Mouse (Mus musculus) kidney, embryonic 16.5 days (tissue): ENCODE results near the gene Gab2. TPM values are rescaled to one million over a fixed set of nuclear protein-coding genes. Genes with fewer than 3 reads are reported as not detected.
A peak's percentile ranks its signal among the peaks of the same experiment; 100 is the strongest.
"Not testable (repeated sequence)": the region's sequence is repeated elsewhere in the genome, so short reads cannot be mapped to it uniquely, and the experiment has no call there.

Source experiments
- ATAC-seq: fragments of 200-750 bp; cut with Nextera tagmentation; 2 replicates; pipeline ENCODE4 v1.8.0; 2017; ENCODE audit warnings: moderate TSS enrichment; ENCODE audit not compliant: low FRiP score, low TSS enrichment
- H3K27ac ChIP-seq: fragments of 300-500 bp; sonication (generic); 2 replicates; pipeline ENCODE4 v1.5.1; 2014; ENCODE audit warnings: low read length
- H3K27me3 ChIP-seq: fragments of 300-500 bp; sonication (generic); 2 replicates; pipeline ENCODE4 v1.6.1; 2014; ENCODE audit warnings: low read length, control low read depth, mixed read lengths; ENCODE audit not compliant: insufficient read depth
- H3K36me3 ChIP-seq: fragments of 300-500 bp; sonication (generic); 2 replicates; pipeline ENCODE4 v1.6.1; 2014; ENCODE audit warnings: low read length, control low read depth, mixed read lengths; ENCODE audit not compliant: insufficient read depth
- H3K4me1 ChIP-seq: fragments of 300-500 bp; sonication (generic); 2 replicates; pipeline ENCODE4 v1.6.1; 2014; ENCODE audit warnings: low read length, control low read depth, mixed read lengths; ENCODE audit not compliant: insufficient read depth
- H3K4me2 ChIP-seq: fragments of 300-500 bp; sonication (generic); replicated peaks from 2 replicates; pipeline ENCODE4 v1.6.1; 2014; ENCODE audit warnings: low read depth, low read length
- H3K4me3 ChIP-seq: fragments of 300-500 bp; sonication (generic); 2 replicates; pipeline ENCODE4 v1.5.1; 2014; ENCODE audit warnings: mild to moderate bottlenecking, low read length
- H3K9ac ChIP-seq: fragments of 300-500 bp; sonication (generic); replicated peaks from 2 replicates; pipeline ENCODE4 v1.6.1; 2014; ENCODE audit warnings: low read length
- H3K9me3 ChIP-seq: fragments of 300-500 bp; sonication (generic); 2 replicates; pipeline ENCODE4 v1.6.1; 2016; ENCODE audit warnings: low read length, control low read depth
- WGBS: fragments of 180-500 bp; shearing (Covaris S2); extraction: QIAGEN DNeasy Blood & Tissue Kit; methylation state at CpG from one replicate; pipeline ENCODE4 v1.1.7; 2014; 5-methylcytosine and 5-hydroxymethylcytosine counted together
- polyA plus RNA-seq: library from polyadenylated mRNA; unstranded; fragments of >200 nt; fragmentation: Nextera tagmentation; extraction: Ambion mirVana; gene quantifications from 2 replicates; pipeline ENCODE4 v1.2.1, GENCODE M21; 2015

Gene Gab2
- polyA plus RNA-seq, 1 experiment from 2014 or later: 13.9 TPM

DNA sequence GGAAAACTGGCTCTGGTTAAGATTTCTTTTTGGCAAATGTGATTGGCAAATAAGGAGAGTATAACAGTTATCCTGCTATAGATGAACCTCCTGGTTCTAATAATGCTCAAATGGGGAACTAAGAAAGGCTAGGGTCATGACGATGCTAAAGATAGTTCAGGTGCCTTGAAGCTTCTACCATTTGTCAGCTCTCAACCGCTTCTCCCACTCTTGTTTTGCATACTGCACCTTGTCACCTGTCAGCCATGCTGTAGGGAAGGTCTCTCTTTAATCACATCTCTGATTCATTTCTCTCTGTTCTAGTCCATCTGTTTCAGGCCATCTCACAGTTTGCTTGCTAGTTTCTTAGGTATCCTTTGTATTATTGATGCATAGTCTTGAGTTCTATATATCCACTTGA is 142.4 kb downstream of the Gab2 start:
- no peak overlapping the region for H3K27ac ChIP-seq
- no peaks in the 10 kb centered on the region for H3K27me3 ChIP-seq
- H3K9me3 ChIP-seq: no peaks in the 10 kb centered on the region
- no peak overlapping the region for H3K4me3 ChIP-seq
- H3K4me1 ChIP-seq: no peaks in the 10 kb centered on the region
- no peak overlapping the region for H3K4me2 ChIP-seq
- H3K9ac ChIP-seq: no peak overlapping the region
- WGBS: 87% methylated on average over 2 of the region's 2 CpGs
- no peak for ATAC-seq
- peaks cover 10% of the 10 kb centered on the region for H3K36me3 ChIP-seq

DNA sequence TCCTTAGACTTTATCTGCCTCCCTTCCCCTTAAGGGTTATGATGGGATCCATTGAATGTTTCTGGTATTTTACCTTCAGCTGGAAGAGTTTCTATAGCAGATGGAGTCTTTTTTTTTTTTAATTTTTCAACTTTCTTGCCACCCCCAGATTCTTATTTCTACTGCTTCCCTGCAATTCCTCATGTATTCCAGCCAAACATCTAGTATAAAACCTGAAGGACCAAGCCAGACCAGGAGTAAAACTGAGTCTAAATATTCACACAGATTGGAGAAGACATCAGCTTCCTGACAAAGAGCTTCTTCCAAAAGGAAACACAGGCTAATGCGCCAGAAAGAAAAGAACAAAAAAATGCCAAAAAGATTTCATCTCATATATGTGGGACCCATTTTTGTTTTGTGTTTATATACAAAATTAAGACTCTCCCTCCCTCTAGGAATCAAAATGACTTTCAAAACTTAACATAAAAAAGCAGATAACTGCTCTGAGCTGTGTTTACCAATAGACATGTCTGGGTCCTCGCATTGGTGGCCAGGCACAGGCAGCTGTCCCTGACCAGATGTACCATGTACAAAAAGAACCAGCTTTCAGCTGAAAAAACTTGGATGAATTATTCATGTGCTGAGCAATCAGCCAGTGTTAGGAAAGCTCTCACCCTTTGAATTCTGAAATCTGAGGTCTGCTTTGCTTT is 164.0 kb downstream of the Gab2 start:
- H3K27me3 ChIP-seq: no peaks in the 10 kb centered on the region
- no peak overlapping the region for H3K4me3 ChIP-seq
- H3K9ac ChIP-seq: no peak overlapping the region
- 77% methylated on average over 2 of the region's 2 CpGs for WGBS
- H3K4me2 ChIP-seq: no peak overlapping the region
- no peak overlapping the region for H3K27ac ChIP-seq
- H3K36me3 ChIP-seq: no peaks in the 10 kb centered on the region
- H3K4me1 ChIP-seq: peaks cover 21% of the 10 kb centered on the region
- no peaks in the 10 kb centered on the region for H3K9me3 ChIP-seq
- ATAC-seq: no peak

DNA sequence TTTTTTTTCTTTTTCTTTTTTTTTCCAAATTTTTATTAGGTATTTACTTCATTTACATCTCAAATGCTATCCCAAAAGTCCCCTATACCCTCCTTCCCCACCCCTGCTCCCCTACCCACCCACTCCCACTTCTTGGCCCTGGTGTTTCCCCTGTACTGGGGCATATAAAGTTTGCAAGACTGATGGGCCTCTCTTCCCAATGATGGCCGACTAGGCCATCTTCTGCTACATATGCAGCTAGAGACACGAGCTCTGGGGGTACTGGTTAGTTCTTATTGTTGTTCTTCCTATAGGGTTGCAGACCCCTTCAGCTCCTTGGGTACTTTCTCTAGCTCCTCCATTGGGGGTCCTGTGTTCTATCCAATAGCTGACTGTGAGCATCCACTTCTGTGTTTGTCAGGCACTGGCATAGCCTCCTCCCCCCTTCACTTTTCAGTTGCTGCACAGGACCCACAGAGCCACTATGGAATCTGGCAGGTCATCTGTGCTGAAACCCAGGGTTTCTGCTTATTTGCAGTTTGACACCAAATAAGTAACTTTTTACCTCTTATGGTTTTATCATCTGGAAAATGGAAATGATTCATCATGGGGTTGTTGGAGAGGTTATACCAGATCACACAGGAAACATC is 164.7 kb downstream of the Gab2 start:
- not testable (repeated sequence) for H3K27ac ChIP-seq, H3K9ac ChIP-seq, H3K9me3 ChIP-seq, H3K27me3 ChIP-seq, H3K36me3 ChIP-seq, H3K4me3 ChIP-seq, ATAC-seq, H3K4me2 ChIP-seq
- 73% methylated on average over 2 of the region's 2 CpGs for WGBS
- H3K4me1 ChIP-seq: peaks cover 21% of the 10 kb centered on the region

DNA sequence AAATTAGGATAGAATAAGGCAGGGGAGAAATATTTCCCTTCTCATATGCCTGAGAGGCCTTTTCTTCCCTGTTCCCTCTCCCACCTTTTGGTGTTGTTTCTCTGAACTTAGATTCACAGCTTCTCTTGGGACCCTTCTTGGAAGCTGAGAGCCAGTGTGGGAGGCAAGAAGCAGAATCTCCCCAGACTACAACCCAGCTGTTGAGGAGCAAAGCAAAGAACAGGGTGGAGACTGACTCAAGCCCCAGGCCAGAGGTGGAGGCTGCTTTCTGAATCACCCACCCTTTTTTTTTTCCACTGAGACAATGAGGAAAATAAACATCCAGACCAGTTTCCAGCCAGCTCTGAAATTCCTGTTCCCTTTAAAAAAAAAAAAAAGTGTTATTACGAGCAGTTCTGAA is 166.3 kb downstream of the Gab2 start:
- peak overlapping the region; percentile 38; the same call in 1 of the 2 replicates for H3K9ac ChIP-seq
- H3K4me3 ChIP-seq: no peak overlapping the region
- peak overlapping the region; percentile 79 for H3K27ac ChIP-seq
- H3K4me2 ChIP-seq: no peak overlapping the region
- peaks cover 21% of the 10 kb centered on the region for H3K4me1 ChIP-seq
- H3K27me3 ChIP-seq: no peaks in the 10 kb centered on the region
- H3K9me3 ChIP-seq: no peaks in the 10 kb centered on the region
- H3K36me3 ChIP-seq: no peaks in the 10 kb centered on the region
- peak; percentile 76 for ATAC-seq
- WGBS: 16% methylated on average over 1 of the region's 1 CpGs

DNA sequence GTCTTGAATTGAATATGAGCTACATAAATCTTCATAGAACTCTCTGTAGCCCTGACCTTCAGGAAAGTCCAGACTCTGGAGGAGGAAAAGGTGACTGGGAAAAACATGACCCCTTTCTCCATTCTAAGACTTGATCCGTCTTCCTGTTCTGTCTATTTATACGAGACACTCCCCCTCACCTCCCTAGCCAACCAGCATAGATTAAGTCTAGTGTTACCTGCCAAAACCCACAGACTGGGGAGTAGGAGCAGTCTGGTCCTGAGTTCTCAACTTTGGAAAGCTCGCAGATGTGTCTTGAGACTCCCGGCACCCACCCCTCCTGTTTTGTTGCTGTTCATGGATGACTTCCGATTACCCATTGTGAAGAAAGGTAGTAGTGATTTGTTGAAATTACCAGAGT is 166.8 kb downstream of the Gab2 start:
- H3K27ac ChIP-seq: peak overlapping the region; percentile 28; the same call in 1 of the 2 replicates
- H3K9ac ChIP-seq: no peak overlapping the region
- peaks cover 21% of the 10 kb centered on the region for H3K4me1 ChIP-seq
- ATAC-seq: peak; percentile 92
- no peaks in the 10 kb centered on the region for H3K36me3 ChIP-seq
- H3K9me3 ChIP-seq: no peaks in the 10 kb centered on the region
- H3K27me3 ChIP-seq: no peaks in the 10 kb centered on the region
- WGBS: 26% methylated on average over 5 of the region's 5 CpGs
- no peak overlapping the region for H3K4me2 ChIP-seq
- no peak overlapping the region for H3K4me3 ChIP-seq

DNA sequence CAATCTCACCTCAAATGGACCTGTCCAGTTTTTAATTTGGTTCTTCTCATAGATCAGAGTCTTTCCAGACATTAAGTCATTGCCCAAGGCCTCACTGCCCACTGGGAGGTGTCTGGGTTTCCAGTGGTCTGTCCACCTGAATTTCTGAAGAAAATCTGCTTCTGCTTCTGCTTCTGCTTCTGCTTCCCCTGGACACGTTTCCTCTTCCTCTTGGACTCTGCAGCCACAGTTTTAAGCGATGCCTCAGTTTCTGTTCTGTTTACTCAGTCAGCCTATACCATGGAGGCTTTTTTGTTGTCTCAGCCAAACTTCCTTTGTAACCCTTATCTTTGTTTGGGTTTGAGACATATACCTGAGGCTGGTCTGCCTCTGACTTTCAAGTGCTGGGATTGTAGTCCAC is 170.3 kb downstream of the Gab2 start:
- 71% methylated on average over 2 of the region's 2 CpGs for WGBS
- Histone ChIP-seq H3K27ac (no peak overlapping the region), H3K9ac (no peak overlapping the region), H3K4me3 (no peak overlapping the region), H3K27me3 (no peaks in the 10 kb centered on the region), H3K4me1 (peaks cover 16% of the 10 kb centered on the region), H3K36me3 (no peaks in the 10 kb centered on the region), H3K9me3 (no peaks in the 10 kb centered on the region), H3K4me2 (no peak overlapping the region)
- no peak for ATAC-seq

DNA sequence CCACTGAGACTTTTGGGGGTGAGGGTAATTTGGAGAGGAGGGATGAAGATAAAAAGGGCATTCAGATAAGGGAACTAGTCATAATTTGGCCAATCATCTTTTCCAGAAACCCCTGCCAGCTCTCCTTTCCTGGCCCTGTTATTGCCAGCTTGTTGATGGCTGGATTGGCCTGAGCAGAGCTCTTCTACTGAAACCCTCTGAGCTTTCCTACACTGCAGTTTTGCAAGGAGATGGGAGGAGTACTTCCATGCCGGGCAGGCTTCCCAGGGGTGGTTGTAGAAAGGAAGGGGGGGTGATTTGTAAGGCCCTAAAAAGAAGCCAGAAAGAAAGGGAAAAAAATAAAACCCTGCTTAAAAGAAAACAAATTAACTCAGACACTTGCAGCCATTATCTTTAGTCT is 181.2 kb downstream of the Gab2 start:
- no peaks in the 10 kb centered on the region for H3K36me3 ChIP-seq
- no peaks in the 10 kb centered on the region for H3K9me3 ChIP-seq
- H3K27ac ChIP-seq: no peak overlapping the region
- no peaks in the 10 kb centered on the region for H3K27me3 ChIP-seq
- H3K4me2 ChIP-seq: no peak overlapping the region
- H3K4me1 ChIP-seq: peaks cover 3% of the 10 kb centered on the region; the same call in 1 of the 2 replicates
- ATAC-seq: no peak
- WGBS: 54% methylated on average over 1 of the region's 1 CpGs
- H3K4me3 ChIP-seq: no peak overlapping the region
- no peak overlapping the region for H3K9ac ChIP-seq

DNA sequence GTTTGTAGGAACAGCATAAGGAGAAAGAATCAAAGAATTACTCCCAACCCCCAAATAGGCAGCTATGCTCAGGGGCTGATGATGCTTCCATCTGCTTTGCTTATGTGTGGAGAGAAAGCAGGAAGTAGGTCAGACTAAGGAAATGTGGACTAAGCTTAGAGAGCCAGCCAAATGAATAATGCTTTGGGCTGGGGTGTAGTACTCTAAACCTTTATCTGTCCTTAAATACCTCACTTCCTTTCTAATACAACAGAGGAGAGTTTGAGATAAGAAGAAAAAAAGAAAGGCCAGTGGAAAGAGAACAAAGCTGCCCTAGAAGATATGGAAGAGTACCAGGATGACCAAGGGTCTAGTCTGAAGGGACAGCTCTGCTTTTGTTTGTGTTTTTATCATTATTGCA is 189.0 kb downstream of the Gab2 start:
- Histone ChIP-seq H3K27me3 (no peaks in the 10 kb centered on the region), H3K9me3 (no peaks in the 10 kb centered on the region), H3K4me3 (no peak overlapping the region), H3K4me2 (no peak overlapping the region), H3K27ac (no peak overlapping the region), H3K4me1 (no peaks in the 10 kb centered on the region), H3K9ac (no peak overlapping the region), H3K36me3 (peaks cover 13% of the 10 kb centered on the region)
- no peak for ATAC-seq

DNA sequence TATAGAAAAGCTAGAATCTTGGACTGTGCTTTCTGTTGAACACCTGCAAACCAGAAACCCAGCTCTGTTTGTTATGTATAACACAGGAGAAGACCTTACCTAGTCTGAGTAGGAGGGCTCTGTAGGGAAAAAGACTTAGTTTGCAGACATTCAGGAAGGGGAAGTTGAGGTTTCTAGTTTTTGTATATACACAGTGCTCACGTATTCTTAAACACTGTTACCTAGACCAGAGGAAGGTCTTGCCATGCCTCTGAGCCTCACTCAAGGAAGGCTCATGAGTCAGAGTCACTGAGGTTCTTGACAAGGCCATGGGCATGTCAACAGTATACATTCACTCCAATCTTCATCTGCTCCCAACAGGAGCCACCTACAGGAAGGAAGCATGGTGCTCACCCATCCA is 189.7 kb downstream of the Gab2 start:
- no peak overlapping the region for H3K4me2 ChIP-seq
- no peak overlapping the region for H3K9ac ChIP-seq
- WGBS: 83% methylated on average over 1 of the region's 1 CpGs
- H3K9me3 ChIP-seq: no peaks in the 10 kb centered on the region
- H3K36me3 ChIP-seq: peaks cover 13% of the 10 kb centered on the region
- no peak for ATAC-seq
- no peaks in the 10 kb centered on the region for H3K4me1 ChIP-seq
- no peaks in the 10 kb centered on the region for H3K27me3 ChIP-seq
- H3K4me3 ChIP-seq: no peak overlapping the region
- H3K27ac ChIP-seq: no peak overlapping the region

DNA sequence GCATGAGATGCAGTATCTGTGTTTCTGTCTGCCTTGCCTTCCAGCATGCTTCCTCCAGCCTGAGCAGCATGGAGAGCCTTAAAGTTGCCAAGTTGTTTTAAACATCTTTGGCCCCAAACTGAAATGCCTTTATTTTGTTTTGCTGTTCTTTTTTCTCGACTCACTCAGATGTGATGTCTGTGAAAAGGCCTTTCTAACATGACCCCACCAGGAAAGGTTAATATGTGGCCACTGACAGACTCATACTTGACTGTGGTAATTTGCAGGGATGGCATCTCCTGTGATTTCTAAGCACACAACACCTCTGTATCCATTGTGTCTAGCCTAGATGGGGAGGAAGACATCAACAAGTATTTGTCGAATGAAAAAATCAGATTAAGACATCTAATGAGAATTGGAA is 215.6 kb downstream of the Gab2 start:
- H3K4me3 ChIP-seq: no peak overlapping the region

More for the DNA sequence above, 215.6 kb downstream of the Gab2 start:
- WGBS: 46% methylated on average over 2 of the region's 2 CpGs
- H3K27me3 ChIP-seq: no peaks in the 10 kb centered on the region
- no peaks in the 10 kb centered on the region for H3K4me1 ChIP-seq
- H3K9ac ChIP-seq: no peak overlapping the region
- no peak for ATAC-seq
- H3K27ac ChIP-seq: no peak overlapping the region
- H3K36me3 ChIP-seq: peaks cover 15% of the 10 kb centered on the region
- H3K9me3 ChIP-seq: no peaks in the 10 kb centered on the region
- no peak overlapping the region for H3K4me2 ChIP-seq
